Mouse (Mus musculus) limb, embryonic 10.5 days (tissue): Measurements from ENCODE around the gene Cops3. TPM values are rescaled to one million over a fixed set of nuclear protein-coding genes. Genes with fewer than 3 reads are reported as not detected.

Experiments
- DNase-seq: peaks from one replicate; pipeline ENCODE4 v3.0.0-alpha.2; 2017; ENCODE audit warnings: low spot score
- H3K27ac ChIP-seq: fragments of 300-500 bp; sonication (generic); 2 replicates; pipeline ENCODE4 v1.5.1; 2016; ENCODE audit warnings: mild to moderate bottlenecking
- H3K27me3 ChIP-seq: fragments of 300-500 bp; sonication (generic); 2 replicates; pipeline ENCODE4 v1.6.1; 2016; ENCODE audit warnings: low read depth, mild to moderate bottlenecking; ENCODE audit not compliant: poor library complexity, severe bottlenecking
- H3K36me3 ChIP-seq: fragments of 300-500 bp; sonication (generic); 2 replicates; pipeline ENCODE4 v1.6.1; 2016; ENCODE audit warnings: mild to moderate bottlenecking, moderate library complexity
- H3K4me1 ChIP-seq: fragments of 300-500 bp; sonication (generic); 2 replicates; pipeline ENCODE4 v1.6.1; 2016
- H3K4me3 ChIP-seq: fragments of 300-500 bp; sonication (generic); 2 replicates; pipeline ENCODE4 v1.5.1; 2016; ENCODE audit warnings: mild to moderate bottlenecking, moderate library complexity
- H3K9me3 ChIP-seq: fragments of 300-500 bp; sonication (generic); replicated peaks from 2 replicates; pipeline ENCODE4 v1.6.1; 2016; ENCODE audit warnings: mild to moderate bottlenecking
- WGBS: fragments of 180-500 bp; shearing (Covaris S2); methylation state at CpG from one replicate; pipeline ENCODE4 v1.1.7; 2016; 5-methylcytosine and 5-hydroxymethylcytosine counted together
- polyA plus RNA-seq: library from polyadenylated mRNA; unstranded; fragments of >200 nt; fragmentation: Nextera tagmentation; extraction: Ambion mirVana; gene quantifications from 2 replicates; pipeline ENCODE4 v1.2.1, GENCODE M21; 2016

Gene Cops3
- polyA plus RNA-seq, 1 experiment from 2014 or later, result 248 TPM

DNA sequence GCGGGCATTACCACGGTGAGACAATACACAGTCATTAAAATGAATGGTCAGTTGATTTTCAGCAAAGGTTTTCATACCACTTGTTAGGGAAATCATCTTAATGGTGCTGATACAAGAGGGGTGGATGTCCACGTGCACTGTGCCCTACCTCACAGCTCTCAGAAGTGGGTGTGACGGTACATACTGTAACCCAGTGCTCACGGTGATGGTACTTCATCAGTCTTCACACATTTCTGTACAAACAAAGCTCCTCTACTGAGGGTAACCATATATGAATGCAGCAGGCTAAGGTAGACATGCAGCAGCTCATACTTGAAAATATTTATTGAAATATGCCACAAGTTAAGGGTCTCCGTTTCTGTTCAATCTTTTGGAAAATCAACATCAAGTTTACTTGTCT lies 56.0 kb downstream of the Cops3 start:
- H3K27ac ChIP-seq, result no peak overlapping the region
- peaks cover 30% of the 10 kb centered on the region for H3K27me3 ChIP-seq
- no peak overlapping the region for H3K4me3 ChIP-seq
- H3K36me3 ChIP-seq, result peaks cover 6% of the 10 kb centered on the region
- 93% methylated on average over 6 of the region's 6 CpGs for WGBS
- peaks cover 19% of the 10 kb centered on the region for H3K4me1 ChIP-seq
- DNase-seq, result no peak
- H3K9me3 ChIP-seq, result no peaks in the 10 kb centered on the region

DNA sequence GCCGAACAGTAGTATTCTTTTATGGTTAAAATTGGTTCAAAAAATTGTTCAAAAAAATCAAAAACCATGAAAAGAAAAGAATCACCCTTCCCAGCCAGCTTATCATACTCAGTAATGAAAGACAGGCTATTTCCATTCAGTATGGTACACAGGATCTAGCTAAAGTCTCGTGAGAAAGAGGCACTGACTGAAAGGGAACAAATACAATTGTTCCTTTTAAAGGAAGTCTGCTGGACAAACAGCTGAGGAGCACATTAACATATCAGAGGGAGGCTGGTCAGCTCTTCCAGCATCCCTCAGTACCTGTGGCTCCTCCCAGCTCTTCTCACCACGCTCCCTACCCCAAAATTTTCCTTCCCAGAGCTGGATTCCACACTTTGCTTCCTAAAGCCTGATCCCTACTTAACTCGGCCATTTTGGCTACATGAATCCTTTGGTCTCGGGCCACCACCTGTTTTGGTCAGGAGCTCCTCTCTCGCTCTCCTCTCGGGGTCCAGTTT lies 57.5 kb downstream of the Cops3 start:
- Histone ChIP-seq H3K4me1 (peaks cover 13% of the 10 kb centered on the region), H3K27ac (no peak overlapping the region), H3K27me3 (peaks cover 23% of the 10 kb centered on the region), H3K36me3 (peaks cover 16% of the 10 kb centered on the region), H3K9me3 (no peaks in the 10 kb centered on the region), H3K4me3 (no peak overlapping the region)
- no peak for DNase-seq
- 84% methylated on average over 7 of the region's 7 CpGs for WGBS

DNA sequence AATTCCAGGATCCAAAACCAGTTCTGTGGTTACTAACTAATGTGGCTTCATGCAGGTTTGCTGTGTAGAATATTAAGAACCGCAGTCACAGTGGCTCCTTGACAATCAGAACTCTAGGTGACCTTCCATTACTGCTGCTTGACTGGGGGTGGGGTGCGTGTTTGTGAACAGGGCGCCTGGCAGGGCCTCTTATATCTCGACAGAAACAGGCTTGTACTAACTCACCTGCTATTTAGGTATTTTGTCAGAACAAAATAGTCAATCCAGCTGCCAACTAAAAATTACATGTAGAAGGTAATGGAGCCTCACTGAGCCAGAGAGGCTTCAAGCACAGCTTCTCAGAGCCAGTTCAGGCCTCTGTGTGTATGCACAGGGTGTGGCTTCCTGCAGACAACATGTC lies 59.4 kb downstream of the Cops3 start:
- Histone ChIP-seq H3K27ac (no peak overlapping the region), H3K4me3 (no peak overlapping the region), H3K9me3 (no peaks in the 10 kb centered on the region), H3K4me1 (0 out of 2 replicates have a peak, but pooled peaks cover 6% of the 10 kb centered on the region), H3K36me3 (peaks cover 34% of the 10 kb centered on the region), H3K27me3 (0 out of 2 replicates have a peak, but pooled peaks cover 8% of the 10 kb centered on the region)
- no peak for DNase-seq
- 89% methylated on average over 4 of the region's 4 CpGs for WGBS

DNA sequence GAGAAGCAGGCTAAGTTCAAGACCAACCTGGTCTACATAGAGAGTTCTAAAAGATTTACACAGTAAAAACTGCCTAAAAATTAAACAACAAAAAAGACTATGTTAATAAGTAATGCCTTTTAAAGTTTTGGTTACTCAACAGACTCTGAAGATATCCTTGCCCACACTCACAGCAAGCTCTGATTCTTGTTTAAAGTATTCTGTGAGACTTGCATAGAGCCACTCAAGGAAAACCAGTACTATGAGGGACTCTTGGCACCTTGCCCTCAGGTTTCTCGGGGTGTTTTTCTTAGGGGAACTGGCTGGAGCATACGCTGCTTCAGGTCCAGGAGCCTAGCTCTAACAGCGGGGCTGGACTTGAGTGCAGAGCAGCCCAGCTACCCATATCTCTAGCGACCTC lies 60.2 kb downstream of the Cops3 start:
- Histone ChIP-seq H3K4me1 (0 out of 2 replicates have a peak, but pooled peaks cover under 1% of the 10 kb centered on the region), H3K27me3 (no peaks in the 10 kb centered on the region), H3K36me3 (peaks cover 42% of the 10 kb centered on the region), H3K4me3 (no peak overlapping the region), H3K27ac (no peak overlapping the region), H3K9me3 (no peaks in the 10 kb centered on the region)
- no peak for DNase-seq
- 88% methylated on average over 4 of the region's 4 CpGs for WGBS

DNA sequence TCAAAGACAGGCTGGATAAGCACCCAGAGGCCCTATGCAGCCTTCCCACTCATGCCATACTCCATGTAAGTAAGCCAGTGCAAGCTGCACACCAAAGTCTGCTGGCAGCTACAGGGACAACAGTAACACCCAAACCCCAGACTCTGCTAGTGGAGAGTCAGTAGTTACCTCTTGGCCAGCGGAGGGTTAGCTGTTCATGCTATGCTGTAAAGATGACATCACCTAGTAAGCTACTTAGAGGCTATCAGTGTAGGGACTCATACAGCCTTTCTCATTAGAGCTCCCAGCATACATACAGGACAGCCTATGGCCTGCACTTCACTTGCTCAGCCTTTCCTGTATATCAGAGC lies 60.8 kb downstream of the Cops3 start:
- H3K36me3 ChIP-seq, result peaks cover 48% of the 10 kb centered on the region

DNA sequence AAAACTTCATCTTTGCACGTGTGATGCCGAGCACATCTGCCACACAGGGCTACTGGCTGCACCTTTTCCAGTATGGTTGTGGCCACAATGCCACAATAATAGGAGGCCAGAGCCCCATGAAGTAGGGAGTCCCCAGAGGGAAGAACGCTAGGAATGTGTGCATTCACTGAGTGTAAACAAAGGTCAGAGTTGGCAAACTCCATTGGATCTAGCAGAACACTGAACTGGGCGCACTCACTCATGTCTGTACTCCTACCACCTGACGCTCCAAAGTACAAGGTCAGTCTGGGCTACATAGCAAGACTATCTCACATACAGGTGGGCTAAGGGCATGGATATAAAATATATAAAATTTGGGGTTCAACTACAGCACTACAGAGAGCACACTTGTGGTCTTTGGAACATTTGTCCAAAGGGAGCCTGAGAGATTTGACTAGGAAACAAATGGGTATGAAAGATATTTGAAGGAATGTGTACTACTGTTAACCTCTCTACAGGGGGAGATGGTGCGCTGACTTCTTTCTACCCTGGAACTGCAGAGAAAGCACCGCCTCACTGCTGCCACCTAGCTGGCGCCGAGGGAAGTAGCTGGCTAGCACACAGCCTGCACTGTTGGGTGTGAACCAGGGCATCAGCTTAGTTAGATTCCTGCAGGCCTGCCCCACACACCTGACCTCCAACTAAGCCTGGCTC lies 61.3 kb downstream of the Cops3 start:
- DNase-seq, result peak; percentile 83
- Histone ChIP-seq H3K27ac (no peak overlapping the region), H3K4me1 (no peaks in the 10 kb centered on the region), H3K36me3 (peaks cover 53% of the 10 kb centered on the region), H3K9me3 (no peaks in the 10 kb centered on the region), H3K27me3 (no peaks in the 10 kb centered on the region), H3K4me3 (no peak overlapping the region)
- 54% methylated on average over 9 of the region's 9 CpGs for WGBS

More for the DNA sequence above, 60.8 kb downstream of the Cops3 start:
- Histone ChIP-seq H3K9me3 (no peaks in the 10 kb centered on the region), H3K27ac (no peak overlapping the region), H3K27me3 (no peaks in the 10 kb centered on the region), H3K4me3 (no peak overlapping the region), H3K4me1 (no peaks in the 10 kb centered on the region)
- 92% methylated on average over 1 of the region's 1 CpGs for WGBS
- no peak for DNase-seq

DNA sequence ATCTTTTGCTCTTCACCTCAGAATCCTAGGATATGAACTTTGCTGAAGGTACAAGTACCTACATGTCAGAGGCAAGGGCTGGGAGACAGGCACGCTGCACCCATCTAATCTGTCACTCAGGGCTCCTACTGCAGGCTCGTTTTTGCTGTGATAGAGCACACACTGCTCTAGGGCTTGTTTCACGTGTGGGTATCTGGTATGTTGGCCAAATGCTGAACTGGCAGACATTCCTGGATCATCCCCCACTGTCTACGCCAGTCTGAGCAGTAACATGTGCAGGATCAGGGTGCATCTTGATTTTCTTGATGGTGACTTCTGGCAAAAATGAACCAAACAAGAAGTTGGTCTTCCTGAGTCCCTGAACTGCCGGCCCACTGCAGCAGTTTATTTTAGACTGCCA lies 62.4 kb downstream of the Cops3 start:
- H3K4me3 ChIP-seq, result no peak overlapping the region
- no peaks in the 10 kb centered on the region for H3K4me1 ChIP-seq
- no peak for DNase-seq
- no peak overlapping the region for H3K27ac ChIP-seq
- peaks cover 62% of the 10 kb centered on the region for H3K36me3 ChIP-seq
- WGBS, result 88% methylated on average over 5 of the region's 5 CpGs
- no peaks in the 10 kb centered on the region for H3K27me3 ChIP-seq
- no peaks in the 10 kb centered on the region for H3K9me3 ChIP-seq

DNA sequence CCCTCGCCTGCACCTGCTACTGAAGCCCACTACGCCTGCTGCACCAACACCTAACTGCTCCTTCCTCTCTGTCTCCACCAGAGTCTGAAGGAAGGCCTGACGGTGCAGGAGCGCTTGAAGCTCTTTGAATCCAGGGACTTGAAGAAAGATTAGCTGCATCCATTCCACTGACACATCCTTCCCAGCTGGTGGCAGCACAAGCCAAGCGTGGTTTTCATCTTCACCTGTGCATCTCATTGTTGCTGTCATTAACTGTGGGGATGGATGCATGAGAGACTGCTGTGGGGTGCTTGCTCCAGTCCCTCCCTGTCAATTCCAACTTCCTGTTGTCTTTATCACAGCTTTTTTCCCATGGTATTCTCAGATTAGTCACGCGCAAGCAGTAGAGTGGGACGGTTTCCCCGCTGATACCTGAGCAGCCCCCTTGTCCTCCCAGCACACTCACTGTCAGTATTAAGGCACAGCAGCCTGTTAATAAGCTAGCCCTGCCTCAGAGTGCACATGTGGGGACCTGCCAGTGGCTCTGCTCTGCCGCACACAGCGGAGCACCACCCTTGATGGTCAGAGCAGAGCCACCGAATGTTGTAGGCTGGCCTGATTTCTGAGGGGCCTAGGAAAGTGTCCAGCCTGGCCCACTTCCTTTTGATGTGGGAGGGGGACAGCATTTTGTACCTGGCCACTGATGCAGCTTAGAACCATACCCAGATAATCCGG lies 64.0 kb downstream of the Cops3 start:
- no peak overlapping the region for H3K27ac ChIP-seq
- no peak overlapping the region for H3K4me3 ChIP-seq
- H3K4me1 ChIP-seq, result no peaks in the 10 kb centered on the region
- WGBS, result 92% methylated on average over 13 of the region's 13 CpGs
- peaks cover 79% of the 10 kb centered on the region for H3K36me3 ChIP-seq
- no peaks in the 10 kb centered on the region for H3K27me3 ChIP-seq
- no peaks in the 10 kb centered on the region for H3K9me3 ChIP-seq
- no peak for DNase-seq

DNA sequence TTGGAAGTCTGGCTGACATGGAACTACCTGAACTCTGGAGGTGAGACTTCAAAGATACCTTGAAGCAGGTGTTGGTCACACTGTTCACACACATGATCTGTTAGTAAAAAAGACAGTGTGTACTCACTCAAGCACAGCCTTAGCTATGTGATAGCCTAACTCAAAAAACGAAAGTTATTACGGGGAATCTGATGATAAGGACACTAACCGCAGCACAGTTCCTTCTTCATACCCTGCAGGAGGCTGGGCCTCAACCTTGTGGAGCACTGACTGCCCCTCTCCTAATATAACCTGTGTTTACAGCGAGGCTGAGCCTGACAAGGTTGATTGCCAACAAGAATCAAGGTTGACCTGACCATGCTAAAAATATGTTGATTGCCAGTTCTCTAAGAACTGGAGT lies 65.1 kb downstream of the Cops3 start:
- no peak overlapping the region for H3K4me3 ChIP-seq
- DNase-seq, result no peak
- H3K27me3 ChIP-seq, result no peaks in the 10 kb centered on the region
- H3K4me1 ChIP-seq, result no peaks in the 10 kb centered on the region
- H3K36me3 ChIP-seq, result peaks cover 90% of the 10 kb centered on the region
- WGBS, result 90% methylated on average over 4 of the region's 4 CpGs
- no peaks in the 10 kb centered on the region for H3K9me3 ChIP-seq
- no peak overlapping the region for H3K27ac ChIP-seq

DNA sequence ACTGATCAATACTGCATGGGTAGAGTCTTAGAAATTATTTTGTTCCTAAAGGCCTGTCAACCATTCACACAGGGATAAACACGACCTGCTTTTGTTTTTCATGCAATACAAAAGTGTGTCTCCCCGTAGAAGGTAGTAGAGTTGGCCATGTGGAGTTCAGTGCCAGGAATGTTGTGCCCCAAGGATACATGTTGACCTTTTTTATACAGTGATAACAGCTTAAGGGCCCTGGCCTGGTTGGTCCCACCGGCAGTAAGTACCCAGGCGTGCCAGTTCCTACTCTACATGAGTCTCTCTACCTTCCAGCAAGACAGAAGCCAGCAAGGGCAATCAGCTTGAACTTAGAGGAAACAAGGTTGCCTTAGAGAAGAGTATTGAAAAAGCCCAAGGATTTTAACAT lies 66.7 kb downstream of the Cops3 start:
- no peak overlapping the region for H3K27ac ChIP-seq
- H3K4me1 ChIP-seq, result no peaks in the 10 kb centered on the region
- no peak overlapping the region for H3K4me3 ChIP-seq
- no peaks in the 10 kb centered on the region for H3K27me3 ChIP-seq
- DNase-seq, result no peak
- WGBS, result 93% methylated on average over 4 of the region's 4 CpGs
- no peaks in the 10 kb centered on the region for H3K9me3 ChIP-seq
- H3K36me3 ChIP-seq, result peaks cover 98% of the 10 kb centered on the region

DNA sequence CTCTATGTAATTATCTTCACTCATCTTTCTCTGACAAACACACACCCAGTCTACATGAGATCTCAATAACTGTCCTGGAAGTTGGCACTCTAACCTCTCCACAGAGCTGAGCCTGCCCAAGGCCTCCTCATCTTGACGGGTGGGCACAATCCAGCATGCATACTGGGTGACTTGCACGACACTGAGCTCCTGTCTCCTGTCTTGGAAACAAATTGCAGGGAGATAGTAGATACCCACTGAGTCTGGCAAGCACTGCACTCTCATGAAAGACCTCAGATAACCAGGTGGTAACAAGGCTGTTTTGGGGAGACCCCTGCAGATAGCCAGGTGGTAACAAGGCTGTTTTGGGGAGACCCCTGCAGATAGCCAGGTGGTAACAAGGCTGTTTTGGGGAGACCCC lies 67.3 kb downstream of the Cops3 start:
- H3K4me3 ChIP-seq, result no peak overlapping the region
- H3K4me1 ChIP-seq, result no peaks in the 10 kb centered on the region
- no peaks in the 10 kb centered on the region for H3K9me3 ChIP-seq
- H3K27ac ChIP-seq, result no peak overlapping the region
- H3K27me3 ChIP-seq, result no peaks in the 10 kb centered on the region
- H3K36me3 ChIP-seq, result peaks cover 99% of the 10 kb centered on the region
- DNase-seq, result no peak
- WGBS, result 92% methylated on average over 2 of the region's 2 CpGs

DNA sequence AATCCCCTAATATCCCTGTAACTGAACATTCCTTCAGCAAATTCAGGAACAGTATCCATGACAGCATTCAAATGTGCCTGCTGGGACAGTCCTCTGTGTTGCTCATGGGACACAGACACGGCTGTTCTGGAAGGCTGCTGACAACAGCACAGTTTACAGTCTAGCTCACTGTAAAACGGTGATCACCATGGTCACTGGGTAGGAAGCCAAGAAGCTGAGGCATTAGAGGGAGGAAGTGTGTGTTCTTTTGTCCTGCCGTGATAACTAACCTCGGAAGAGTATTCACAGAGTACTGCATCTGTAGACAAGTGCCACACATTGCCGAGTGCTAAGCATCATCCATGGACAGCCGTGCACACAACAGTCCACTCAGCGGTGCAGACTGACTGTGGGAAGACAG lies 68.9 kb downstream of the Cops3 start:
- H3K36me3 ChIP-seq, result peaks cover 98% of the 10 kb centered on the region
- no peaks in the 10 kb centered on the region for H3K9me3 ChIP-seq
- WGBS, result 95% methylated on average over 7 of the region's 7 CpGs

DNA sequence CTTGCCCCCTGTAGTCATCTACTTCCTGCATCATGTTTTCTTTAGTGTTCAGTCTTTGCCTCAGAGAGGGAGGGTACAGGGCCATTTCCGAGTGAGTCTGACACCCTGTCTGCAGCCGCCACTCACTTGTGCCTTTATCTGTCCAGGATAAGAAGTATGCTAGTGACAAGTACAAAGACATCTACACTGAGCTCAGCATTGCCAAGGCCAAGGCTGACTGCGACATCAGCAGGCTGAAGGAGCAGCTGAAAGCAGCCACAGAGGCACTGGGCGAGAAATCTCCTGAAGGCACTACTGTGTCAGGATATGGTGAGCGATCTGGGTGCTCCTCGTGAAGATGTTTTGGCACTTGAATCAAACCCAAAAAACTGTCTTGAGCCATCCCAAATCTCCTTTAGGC lies 69.9 kb downstream of the Cops3 start:
- no peak overlapping the region for H3K4me3 ChIP-seq
- 92% methylated on average over 6 of the region's 6 CpGs for WGBS
- DNase-seq, result no peak
- H3K27me3 ChIP-seq, result no peaks in the 10 kb centered on the region
- H3K36me3 ChIP-seq, result peaks cover 98% of the 10 kb centered on the region
- no peaks in the 10 kb centered on the region for H3K9me3 ChIP-seq
- no peak overlapping the region for H3K27ac ChIP-seq
- H3K4me1 ChIP-seq, result no peaks in the 10 kb centered on the region

More for the DNA sequence above, 68.9 kb downstream of the Cops3 start:
- H3K4me1 ChIP-seq, result no peaks in the 10 kb centered on the region
- no peak overlapping the region for H3K27ac ChIP-seq
- no peak overlapping the region for H3K4me3 ChIP-seq
- H3K27me3 ChIP-seq, result no peaks in the 10 kb centered on the region
- DNase-seq, result no peak
